Mouse (Mus musculus) cerebellum, adult 2 months (tissue): ENCODE data around the gene Dennd4b. TPM values are rescaled to one million over a fixed set of nuclear protein-coding genes. Genes with fewer than 3 reads are reported as not detected.

Source experiments
- DNase-seq, 2 experiments: peaks; one replicate each; pipeline ENCODE4 v3.0.0; 2021
- H3K27ac ChIP-seq: fragments of 200-500 bp; 2 replicates; pipeline ENCODE4 v1.5.1; 2012; ENCODE audit warnings: low read length, control low read depth, inconsistent platforms; ENCODE audit not compliant: insufficient read depth
- H3K27me3 ChIP-seq: fragments of 200-500 bp; 2 replicates; pipeline ENCODE4 v1.6.1; 2012; ENCODE audit warnings: inconsistent platforms, mild to moderate bottlenecking, low read length, moderate library complexity; ENCODE audit not compliant: control insufficient read depth, insufficient read depth
- H3K4me1 ChIP-seq: fragments of 200-500 bp; 2 replicates; pipeline ENCODE4 v1.6.1; 2011; ENCODE audit warnings: low read length; ENCODE audit not compliant: control insufficient read depth, insufficient read depth
- H3K4me3 ChIP-seq: fragments of 200-500 bp; replicated peaks from 2 replicates; pipeline ENCODE3; 2011; ENCODE audit warnings: mild to moderate bottlenecking, low read depth, low read length, control low read depth; ENCODE audit not compliant: insufficient read depth
- CTCF ChIP-seq: fragments of 200-500 bp; IDR thresholded peaks from 2 replicates; pipeline ENCODE4 v1.5.1; 2011; ENCODE audit warnings: low read depth, mild to moderate bottlenecking, control low read depth, low read length, moderate library complexity, borderline replicate concordance; ENCODE audit not compliant: insufficient read depth
- POLR2A ChIP-seq: fragments of 200-500 bp; IDR thresholded peaks from 2 replicates; pipeline ENCODE4 v1.6.1; 2011; ENCODE audit warnings: low read length, control low read depth, borderline replicate concordance; ENCODE audit not compliant: insufficient read depth
- WGBS: fragments of 180-500 bp; shearing (Covaris S2); methylation state at CpG from one replicate; pipeline ENCODE4 v1.1.7; 2018; 5-methylcytosine and 5-hydroxymethylcytosine counted together
- polyA plus RNA-seq: library from polyadenylated mRNA; depleted of rRNA; stranded (reverse); fragments of >200 nt; gene quantifications from 2 replicates; pipeline ENCODE4 v1.2.3, GENCODE M21; 2012

The Dennd4b gene
- polyA plus RNA-seq, 1 experiment, result 65.4 TPM

GRCm38 (mm10) chr3:90254419-90255193, 10.4 kb upstream of the Dennd4b start:
- TF ChIP-seq POLR2A (no peak), CTCF (no peak)
- Histone ChIP-seq H3K27ac (peak overlapping the region; percentile 85), H3K27me3 (no peaks in the 10 kb centered on the region), H3K4me3 (peak overlapping the region; percentile 87), H3K4me1 (peaks cover 38% of the 10 kb centered on the region)
- WGBS, result under 1% methylated on average over 41 of the region's 41 CpGs
- DNase-seq, result no peak

DNA sequence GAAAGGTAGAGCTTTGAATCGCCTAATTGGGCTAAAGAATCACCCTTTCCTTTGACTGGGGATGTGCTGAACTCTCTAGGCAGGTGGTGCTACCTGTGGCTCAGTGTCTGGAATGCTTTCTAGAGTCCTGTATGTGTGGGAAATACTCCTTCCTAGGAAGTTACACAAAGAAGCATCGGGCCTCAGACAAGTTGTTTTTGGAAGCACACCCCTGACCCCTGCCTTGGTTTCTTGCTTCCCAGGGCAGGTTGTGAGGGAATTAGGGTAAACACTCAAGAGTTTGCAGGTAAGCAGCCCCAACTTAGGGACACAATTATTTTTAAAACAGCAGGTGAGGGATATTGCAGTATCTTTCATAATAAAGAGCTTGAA, 9.8 kb upstream of the Dennd4b start:
- peak overlapping the region; percentile 52; the same call in 1 of the 2 replicates for H3K27ac ChIP-seq
- 4% methylated on average over 2 of the region's 2 CpGs for WGBS

GRCm38 (mm10) chr3:90255784-90256353, 9.1 kb upstream of the Dennd4b start:
- DNase-seq, result no peak
- WGBS, result 27% methylated on average over 14 of the region's 14 CpGs
- no peak for TF ChIP-seq POLR2A
- TF ChIP-seq CTCF, result no peak
- H3K27ac ChIP-seq, result 0 out of 2 replicates have a peak overlapping the region, but pooled peaks have one; percentile 91
- peak overlapping the region; percentile 57 for H3K4me3 ChIP-seq
- no peaks in the 10 kb centered on the region for H3K27me3 ChIP-seq
- peaks cover 51% of the 10 kb centered on the region for H3K4me1 ChIP-seq

More for the DNA sequence above, 9.8 kb upstream of the Dennd4b start:
- Histone ChIP-seq H3K4me1 (peaks cover 44% of the 10 kb centered on the region), H3K27me3 (no peaks in the 10 kb centered on the region), H3K4me3 (peak overlapping the region; percentile 87)
- no peak for DNase-seq
- TF ChIP-seq POLR2A (no peak), CTCF (no peak)

- WGBS, result 27% methylated on average over 19 of the region's 19 CpGs
- Histone ChIP-seq H3K27me3 (no peaks in the 10 kb centered on the region), H3K27ac (peak overlapping the region; percentile 91), H3K4me3 (peak overlapping the region; percentile 35), H3K4me1 (peaks cover 47% of the 10 kb centered on the region)
- peak; percentile 96 to 97 for DNase-seq
- no peak for TF ChIP-seq POLR2A
These were observed 8.1 kb upstream of the Dennd4b start for GRCm38 (mm10) chr3:90256731-90257530.

- Histone ChIP-seq H3K27ac (no peak overlapping the region), H3K4me1 (peaks cover 47% of the 10 kb centered on the region), H3K27me3 (no peaks in the 10 kb centered on the region), H3K4me3 (no peak overlapping the region)
- TF ChIP-seq CTCF (no peak), POLR2A (no peak)
- no peak for DNase-seq
- WGBS, result 87% methylated on average over 4 of the region's 4 CpGs
These were observed 6.5 kb upstream of the Dennd4b start for GRCm38 (mm10) chr3:90258521-90258920.

- Histone ChIP-seq H3K27ac (no peak overlapping the region), H3K4me1 (peaks cover 41% of the 10 kb centered on the region), H3K27me3 (no peaks in the 10 kb centered on the region), H3K4me3 (no peak overlapping the region)
- DNase-seq, result peak in 1 of 2 experiments; percentile 10
- WGBS, result 89% methylated on average over 5 of the region's 5 CpGs
- no peak for TF ChIP-seq POLR2A
- no peak for TF ChIP-seq CTCF
These were observed 1.7 kb upstream of the Dennd4b start for GRCm38 (mm10) chr3:90263121-90263771.

GRCm38 (mm10) chr3:90264687-90265033, 325 bp upstream of the Dennd4b start:
- Histone ChIP-seq H3K4me1 (peaks cover 27% of the 10 kb centered on the region), H3K27me3 (no peaks in the 10 kb centered on the region), H3K27ac (peak overlapping the region; percentile 69), H3K4me3 (peak overlapping the region; percentile 95)
- no peak for DNase-seq
- TF ChIP-seq POLR2A, result no peak
- no peak for TF ChIP-seq CTCF
- 21% methylated on average over 10 of the region's 10 CpGs for WGBS
